Mouse (Mus musculus): ENCODE results near the gene Lcn4. TPM values are rescaled to one million over a fixed set of nuclear protein-coding genes. Genes with fewer than 3 reads are reported as not detected.

Gene Lcn4
- not detected in 2 replicates for polyA plus RNA-seq (2012; rRNA removed)

GRCm38 (mm10) chr2:26671182-26671581 lies at the start of gene Lcn4:
Lcn4 (minus strand) TSS chr2:26671282.

GRCm38 (mm10) chr2:26627921-26628739 lies 43.0 kb downstream of the Lcn4 start, which contains the start of gene Fam69b:
Fam69b (plus strand) TSS chr2:26628457.

Other genes starting within 250 kb of the Lcn4 start
- 35.6 and 37.3 TPM in 2 replicates for gene Sec16a, start 226.1 kb downstream of the Lcn4 start, polyA plus RNA-seq (2012; rRNA removed)
- gene Notch1, start 154.6 kb downstream of the Lcn4 start, polyA plus RNA-seq (2012; rRNA removed) = 11.0 and 11.8 TPM in 2 replicates
- 131 and 140 TPM in 2 replicates for gene Egfl7, start 91.3 kb downstream of the Lcn4 start, polyA plus RNA-seq (2012; rRNA removed)
- not detected in 2 replicates for gene Gm20532, start 84.6 kb downstream of the Lcn4 start, polyA plus RNA-seq (2012; rRNA removed)
- 4.8 and 6.1 TPM in 2 replicates for gene Agpat2, start 66.9 kb downstream of the Lcn4 start, polyA plus RNA-seq (2012; rRNA removed)
- 123 and 131 TPM in 2 replicates for gene Fam69b, start 42.8 kb downstream of the Lcn4 start, polyA plus RNA-seq (2012; rRNA removed)
- gene Abo, start 193.7 kb upstream of the Lcn4 start, polyA plus RNA-seq (2012; rRNA removed) = not detected in 2 replicates
- 28.2 and 28.9 TPM in 2 replicates for gene Surf6, start 231.6 kb upstream of the Lcn4 start, polyA plus RNA-seq (2012; rRNA removed)
- 112 and 117 TPM in 2 replicates for gene Med22, start 239.4 kb upstream of the Lcn4 start, polyA plus RNA-seq (2012; rRNA removed)
- gene Rpl7a, start 239.5 kb upstream of the Lcn4 start, polyA plus RNA-seq (2012; rRNA removed) = 1,447 and 1,537 TPM in 2 replicates
- 55.1 and 56.3 TPM in 2 replicates for gene Surf2, start 245.1 kb upstream of the Lcn4 start, polyA plus RNA-seq (2012; rRNA removed)
- 87.0 and 91.3 TPM in 2 replicates for gene Surf1, start 245.2 kb upstream of the Lcn4 start, polyA plus RNA-seq (2012; rRNA removed)

Measured in central nervous system, embryonic 18 days (tissue).